Mouse (Mus musculus) spleen, adult 2 months (tissue): ENCODE results near the gene Rbpjl.

ENCODE experiments used
- CTCF ChIP-seq: fragments of 200-500 bp; IDR thresholded peaks from 2 replicates; pipeline ENCODE4 v1.5.1; 2011; ENCODE audit warnings: mild to moderate bottlenecking, inconsistent platforms; ENCODE audit not compliant: insufficient read depth, insufficient read length, insufficient replicate concordance; ENCODE audit errors: extremely low read depth
- POLR2A ChIP-seq: fragments of 200-500 bp; IDR thresholded peaks from 2 replicates; pipeline ENCODE4 v1.6.1; 2011; ENCODE audit warnings: low read depth, low read length, inconsistent platforms

- TF ChIP-seq POLR2A (no peak), CTCF (no peak)
Observed at GRCm38 (mm10) chr2:164430697-164431096, 27.8 kb downstream of the Rbpjl start.
